Mouse (Mus musculus): ENCODE measurements at regions not wholly inside any gene's neighbourhood (a gene's known extent, or its start where the extent isn't known, plus 50 kb on each side); places are given as distances from the start of the nearest gene placed in this dataset.
A peak's percentile ranks its signal among the peaks of the same experiment; 100 is the strongest.

DNA sequence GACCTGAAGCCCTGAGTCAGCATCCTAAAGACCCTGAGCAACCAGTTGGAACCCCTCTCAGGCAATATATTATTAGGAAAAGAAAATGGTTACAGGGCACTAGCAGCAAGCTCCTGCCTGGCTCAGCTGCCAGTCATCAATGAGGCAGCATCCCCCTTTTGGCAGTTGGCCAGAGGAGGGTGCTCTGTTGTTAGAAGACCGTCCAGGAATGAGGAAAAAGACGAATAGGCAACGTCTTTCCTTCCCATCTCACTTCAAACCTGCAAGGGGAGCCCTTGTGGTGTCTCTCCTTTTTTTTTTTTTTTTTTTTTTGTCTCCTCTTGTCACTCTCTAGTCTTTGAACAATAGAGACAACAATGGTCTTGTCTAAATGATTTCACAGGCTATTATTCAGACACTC is 452.8 kb downstream of the Gtdc1 start:
- Histone ChIP-seq H3K4me3 (replicated peaks; ENCODE audit: low read depth, low read length) (no peak overlapping the region), H3K4me2 (ENCODE audit: low read length) (no peak overlapping the region), H3K9ac (replicated peaks; ENCODE audit: low read length) (no peak overlapping the region), H3K4me1 (ENCODE audit: control insufficient read depth, insufficient read depth, low read length) (no peaks in the 10 kb centered on the region), H3K27ac (replicated peaks; ENCODE audit: low read depth, low read length) (no peak overlapping the region), H3K9me3 (ENCODE audit: control insufficient read depth, low read length) (no peaks in the 10 kb centered on the region), H3K36me3 (ENCODE audit: control insufficient read depth, insufficient read depth, low read length) (no peaks in the 10 kb centered on the region), H3K27me3 (ENCODE audit: control insufficient read depth, insufficient read depth, low read length) (no peaks in the 10 kb centered on the region)
- peak; percentile 68; the same call in 1 of the 2 replicates for ATAC-seq (ENCODE audit: low FRiP score, low TSS enrichment)
- peak; percentile 81 for DNase-seq
- WGBS, result 1% methylated on average over 3 of the region's 3 CpGs

DNA sequence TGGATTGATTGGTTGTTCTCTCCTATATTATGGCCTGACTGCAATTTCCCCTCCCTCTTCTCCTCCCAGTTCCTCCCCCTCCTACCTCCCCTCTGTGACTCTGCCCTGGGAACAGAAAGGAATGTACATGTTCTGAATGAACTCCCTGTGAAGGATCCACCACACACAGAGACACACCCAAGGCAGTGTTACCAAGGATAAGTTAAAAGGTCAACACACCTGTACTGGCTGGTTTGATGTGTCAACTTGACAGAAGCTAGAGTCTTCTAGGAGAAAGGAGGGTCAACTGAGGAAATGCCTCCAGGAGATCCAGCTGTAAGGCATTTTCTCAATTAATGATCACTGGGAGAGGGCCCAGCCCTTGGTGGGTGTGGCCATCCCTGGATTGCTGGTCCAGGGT is 456.1 kb downstream of the Gtdc1 start:
- DNase-seq (no peak), ATAC-seq (ENCODE audit: low FRiP score, low TSS enrichment) (no peak)
- Histone ChIP-seq H3K4me2 (ENCODE audit: low read length) (no peak overlapping the region), H3K27ac (replicated peaks; ENCODE audit: low read depth, low read length) (no peak overlapping the region), H3K27me3 (ENCODE audit: control insufficient read depth, insufficient read depth, low read length) (no peaks in the 10 kb centered on the region), H3K9me3 (ENCODE audit: control insufficient read depth, low read length) (no peaks in the 10 kb centered on the region), H3K36me3 (ENCODE audit: control insufficient read depth, insufficient read depth, low read length) (no peaks in the 10 kb centered on the region), H3K9ac (replicated peaks; ENCODE audit: low read length) (no peak overlapping the region), H3K4me3 (replicated peaks; ENCODE audit: low read depth, low read length) (no peak overlapping the region), H3K4me1 (ENCODE audit: control insufficient read depth, insufficient read depth, low read length) (no peaks in the 10 kb centered on the region)

DNA sequence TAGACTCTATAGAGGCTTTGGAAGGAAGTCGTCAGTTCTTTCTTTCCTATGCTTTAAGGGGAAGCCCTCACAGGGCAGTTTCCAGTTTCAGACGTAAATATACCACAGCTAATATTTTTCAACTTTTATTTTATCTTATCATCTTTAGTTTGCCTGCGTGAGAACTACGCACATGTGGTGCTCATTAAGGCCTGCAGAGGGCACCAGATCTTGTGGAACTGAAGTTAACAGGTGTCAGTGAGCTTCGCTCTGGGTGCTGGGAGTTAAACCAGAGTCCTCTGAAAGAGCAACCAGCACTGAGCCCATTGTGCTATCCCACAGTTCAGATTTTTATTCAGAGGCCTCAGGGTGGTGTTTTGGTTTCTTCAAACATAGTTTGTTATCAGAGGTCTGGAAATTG is 456.5 kb downstream of the Gtdc1 start:
- Histone ChIP-seq H3K4me3 (replicated peaks; ENCODE audit: low read depth, low read length) (no peak overlapping the region), H3K9me3 (ENCODE audit: control insufficient read depth, low read length) (no peaks in the 10 kb centered on the region), H3K9ac (replicated peaks; ENCODE audit: low read length) (no peak overlapping the region), H3K36me3 (ENCODE audit: control insufficient read depth, insufficient read depth, low read length) (no peaks in the 10 kb centered on the region), H3K27me3 (ENCODE audit: control insufficient read depth, insufficient read depth, low read length) (no peaks in the 10 kb centered on the region), H3K4me2 (ENCODE audit: low read length) (no peak overlapping the region), H3K4me1 (ENCODE audit: control insufficient read depth, insufficient read depth, low read length) (no peaks in the 10 kb centered on the region), H3K27ac (replicated peaks; ENCODE audit: low read depth, low read length) (no peak overlapping the region)
- WGBS, result 95% methylated on average over 5 of the region's 5 CpGs
- ATAC-seq (ENCODE audit: low FRiP score, low TSS enrichment), result no peak
- no peak for DNase-seq

DNA sequence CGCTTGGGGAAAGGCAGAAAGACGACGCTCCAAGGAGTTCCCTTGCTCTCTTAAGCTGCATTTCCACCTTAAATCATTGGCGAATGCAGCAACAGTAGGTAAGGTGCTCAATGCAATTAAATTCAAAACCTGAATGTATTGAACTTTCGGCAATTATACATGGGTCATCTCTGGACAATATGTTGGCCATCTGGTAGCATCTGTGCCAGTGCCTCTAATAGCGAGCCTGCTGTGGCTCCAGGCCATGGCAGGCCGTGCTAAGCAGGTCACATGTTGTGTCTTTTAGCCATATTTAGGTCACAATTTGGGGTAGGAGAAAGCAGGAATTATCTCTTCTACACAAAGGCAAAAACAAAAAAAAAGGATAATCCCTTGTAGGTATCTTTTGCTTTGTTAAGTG is 462.8 kb downstream of the Gtdc1 start:
- Histone ChIP-seq H3K9me3 (ENCODE audit: control insufficient read depth, low read length) (no peaks in the 10 kb centered on the region), H3K4me1 (ENCODE audit: control insufficient read depth, insufficient read depth, low read length) (no peaks in the 10 kb centered on the region), H3K9ac (replicated peaks; ENCODE audit: low read length) (no peak overlapping the region), H3K27me3 (ENCODE audit: control insufficient read depth, insufficient read depth, low read length) (no peaks in the 10 kb centered on the region), H3K4me3 (replicated peaks; ENCODE audit: low read depth, low read length) (no peak overlapping the region), H3K36me3 (ENCODE audit: control insufficient read depth, insufficient read depth, low read length) (no peaks in the 10 kb centered on the region), H3K27ac (replicated peaks; ENCODE audit: low read depth, low read length) (no peak overlapping the region), H3K4me2 (ENCODE audit: low read length) (no peak overlapping the region)
- WGBS, result 80% methylated on average over 7 of the region's 7 CpGs
- DNase-seq (no peak), ATAC-seq (ENCODE audit: low FRiP score, low TSS enrichment) (no peak)

DNA sequence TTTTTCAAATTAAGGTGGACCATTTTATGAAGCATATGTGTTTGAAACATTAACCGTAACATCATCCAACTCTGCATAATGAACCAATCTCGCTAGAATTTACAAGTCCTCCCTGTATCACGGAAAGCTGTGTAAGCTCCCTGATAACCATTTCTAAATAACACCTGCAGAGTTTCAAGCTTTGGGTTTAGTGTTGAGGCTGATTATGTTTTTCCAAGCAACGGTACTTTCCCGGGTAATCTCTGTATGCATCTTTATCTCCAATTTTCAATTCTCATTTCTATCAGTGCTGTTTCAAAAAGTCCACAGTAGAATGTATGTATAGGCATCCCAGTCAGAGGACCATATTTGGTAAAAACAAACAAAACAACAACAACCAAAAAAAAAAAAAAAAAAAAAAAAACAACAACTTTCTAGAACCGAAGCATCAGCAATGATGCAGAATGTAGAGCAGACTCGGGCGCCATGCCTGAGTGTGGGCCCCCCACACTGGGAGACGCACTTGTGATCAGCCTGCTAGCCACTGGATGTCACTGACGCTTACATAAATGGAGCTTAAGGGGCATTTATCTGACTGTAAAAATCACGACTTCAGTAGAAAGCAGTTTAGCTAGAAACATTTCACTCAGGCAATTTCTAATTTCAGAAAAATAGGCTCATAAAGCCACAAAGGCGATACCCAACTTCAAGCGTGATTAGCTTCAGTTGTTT is 464.7 kb downstream of the Gtdc1 start:
- no peak for DNase-seq
- H3K4me3 ChIP-seq (replicated peaks; ENCODE audit: low read depth, low read length), result no peak overlapping the region
- no peak for ATAC-seq (ENCODE audit: low FRiP score, low TSS enrichment)

DNA sequence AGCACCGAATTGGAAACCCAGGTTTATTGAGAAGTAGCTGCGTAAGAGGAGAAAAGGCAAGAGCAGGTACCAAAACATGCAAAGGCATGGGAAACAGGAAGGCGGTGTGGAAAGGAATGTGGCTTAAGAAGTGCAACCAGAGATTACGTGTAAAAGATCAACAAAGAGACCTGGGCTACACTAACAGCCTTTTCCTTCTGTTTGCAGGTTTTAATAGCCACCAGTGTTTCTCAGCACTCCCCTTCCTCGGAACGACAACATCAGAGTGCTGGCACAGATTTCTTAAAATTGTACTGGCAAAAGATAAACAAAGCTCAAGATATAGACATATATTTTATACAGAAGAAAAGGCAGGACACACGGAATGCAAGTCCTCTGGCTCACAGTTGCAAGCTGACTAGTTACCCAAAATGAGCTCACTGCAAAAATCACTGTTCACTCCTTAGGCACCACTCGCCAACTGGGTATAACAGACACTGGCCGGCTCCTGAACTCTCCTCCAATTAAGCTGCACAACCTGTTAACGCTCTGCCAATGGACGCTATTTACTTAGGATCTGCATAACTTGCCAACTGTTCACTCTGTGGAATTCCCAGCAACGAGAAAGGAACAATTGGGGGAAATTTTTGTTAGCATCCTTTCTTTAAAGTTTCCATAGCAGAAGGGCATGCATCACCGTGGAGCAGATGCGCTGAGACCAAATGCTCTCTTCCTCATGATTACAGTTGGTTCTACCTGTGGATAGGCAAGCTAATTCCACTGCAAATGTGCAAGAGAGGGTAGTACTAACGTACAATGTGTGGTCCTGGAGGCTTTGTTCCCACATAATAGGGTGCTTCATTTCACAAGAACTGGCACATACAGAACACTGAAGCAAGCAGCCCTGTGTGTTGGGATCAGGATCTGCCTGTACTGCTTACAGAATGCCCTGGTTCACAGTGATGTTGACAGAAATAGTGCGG is 465.9 kb downstream of the Gtdc1 start:
- ATAC-seq (ENCODE audit: low FRiP score, low TSS enrichment) (no peak; the same call in 1 of the 2 replicates), DNase-seq (no peak)
- 70% methylated on average over 16 of the region's 16 CpGs for WGBS
- no peaks in the 10 kb centered on the region for H3K36me3 ChIP-seq (ENCODE audit: control insufficient read depth, insufficient read depth, low read length)
- H3K27me3 ChIP-seq (ENCODE audit: control insufficient read depth, insufficient read depth, low read length), result no peaks in the 10 kb centered on the region
- no peaks in the 10 kb centered on the region for H3K4me1 ChIP-seq (ENCODE audit: control insufficient read depth, insufficient read depth, low read length)
- no peaks in the 10 kb centered on the region for H3K9me3 ChIP-seq (ENCODE audit: control insufficient read depth, low read length)
- no peak overlapping the region for H3K4me3 ChIP-seq (replicated peaks; ENCODE audit: low read depth, low read length)
- no peak overlapping the region for H3K4me2 ChIP-seq (ENCODE audit: low read length)
- no peak overlapping the region for H3K9ac ChIP-seq (replicated peaks; ENCODE audit: low read length)
- H3K27ac ChIP-seq (replicated peaks; ENCODE audit: low read depth, low read length), result no peak overlapping the region

More for the DNA sequence above, 464.7 kb downstream of the Gtdc1 start:
- no peak overlapping the region for H3K4me2 ChIP-seq (ENCODE audit: low read length)
- H3K27ac ChIP-seq (replicated peaks; ENCODE audit: low read depth, low read length), result no peak overlapping the region
- no peaks in the 10 kb centered on the region for H3K9me3 ChIP-seq (ENCODE audit: control insufficient read depth, low read length)
- H3K4me1 ChIP-seq (ENCODE audit: control insufficient read depth, insufficient read depth, low read length), result no peaks in the 10 kb centered on the region
- no peaks in the 10 kb centered on the region for H3K27me3 ChIP-seq (ENCODE audit: control insufficient read depth, insufficient read depth, low read length)
- no peak overlapping the region for H3K9ac ChIP-seq (replicated peaks; ENCODE audit: low read length)
- H3K36me3 ChIP-seq (ENCODE audit: control insufficient read depth, insufficient read depth, low read length), result no peaks in the 10 kb centered on the region
- WGBS, result 86% methylated on average over 13 of the region's 13 CpGs

DNA sequence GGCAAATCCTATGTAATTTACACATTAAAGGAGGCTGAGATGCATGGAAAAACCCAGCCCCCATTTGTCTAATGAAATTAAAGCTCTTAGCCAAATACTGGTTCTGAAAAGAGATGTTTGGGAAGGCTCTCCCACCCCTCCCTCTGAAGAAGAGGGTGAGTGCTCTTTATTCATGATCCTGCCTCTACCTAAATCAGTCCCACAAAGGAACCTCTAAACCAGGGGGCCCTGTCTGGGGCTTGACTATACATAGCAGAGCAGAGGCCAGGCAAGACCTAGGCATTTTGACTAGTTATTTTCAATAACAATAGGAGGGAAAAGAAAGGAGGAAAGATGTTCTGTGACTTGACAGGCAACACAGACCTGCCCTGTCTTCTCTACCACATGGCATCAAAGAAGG is 478.0 kb downstream of the Gtdc1 start:
- Histone ChIP-seq H3K4me1 (ENCODE audit: control insufficient read depth, insufficient read depth, low read length) (0 out of 2 replicates have a peak, but pooled peaks cover 6% of the 10 kb centered on the region), H3K27ac (replicated peaks; ENCODE audit: low read depth, low read length) (no peak overlapping the region), H3K4me3 (replicated peaks; ENCODE audit: low read depth, low read length) (no peak overlapping the region), H3K27me3 (ENCODE audit: control insufficient read depth, insufficient read depth, low read length) (no peaks in the 10 kb centered on the region), H3K36me3 (ENCODE audit: control insufficient read depth, insufficient read depth, low read length) (no peaks in the 10 kb centered on the region), H3K9me3 (ENCODE audit: control insufficient read depth, low read length) (no peaks in the 10 kb centered on the region), H3K4me2 (ENCODE audit: low read length) (no peak overlapping the region), H3K9ac (replicated peaks; ENCODE audit: low read length) (no peak overlapping the region)
- ATAC-seq (ENCODE audit: low FRiP score, low TSS enrichment) (no peak), DNase-seq (no peak)

All from midbrain, embryonic 14.5 days (tissue).